22 mouse cellular contexts compared by ENCODE assay signal in the genomic region with DNA sequence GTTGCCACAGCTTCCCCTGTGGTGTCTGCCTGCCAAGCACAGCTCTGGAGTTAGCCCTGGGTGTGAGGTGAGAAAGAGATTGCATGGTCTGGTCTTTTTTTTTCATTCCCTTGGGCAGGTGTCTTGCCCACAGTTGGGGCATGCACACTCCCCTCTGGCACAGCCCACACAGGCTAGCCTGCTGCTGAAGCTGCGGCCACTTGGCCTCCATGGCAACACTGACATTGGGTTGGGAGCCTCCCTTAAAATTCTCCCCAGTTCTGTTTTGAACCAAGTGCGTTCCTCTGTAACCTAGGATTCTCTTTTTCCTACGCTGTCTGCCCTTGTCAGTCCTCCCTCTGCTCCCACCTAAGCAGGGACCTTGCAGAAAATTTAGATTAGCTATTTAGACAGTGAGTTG.
DNase-seq lines count a peak whose midpoint lies in the region; ATAC-seq and TF ChIP-seq lines count a peak whose summit lies in the region.
"Had no signal": no experiment of that assay in that cellular context is flagged by ENCODE, and none has a peak within 500 bp of the region (broad histone marks: within the 10 kb centered on the region; RNA-seq: fewer than 3 reads in every experiment).

No protein-coding gene starts in this region.

- TF ChIP-seq CTCF in lung, postnatal 0 days (IDR thresholded peaks at IDR 0.05) = no peak
- no peak for TF ChIP-seq CTCF in forebrain, postnatal 0 days (IDR thresholded peaks at IDR 0.05; ENCODE audit: low read depth)

- no peaks in the 10 kb centered on the region for H3K9me3 ChIP-seq in hindbrain, embryonic 14.5 days (ENCODE audit: control insufficient read depth, low read length)
- 0 out of 2 replicates have a peak, but pooled peaks cover 3% of the 10 kb centered on the region for H3K9me3 ChIP-seq in hindbrain, embryonic 10.5 days
- no peaks in the 10 kb centered on the region for H3K9me3 ChIP-seq in lung, embryonic 16.5 days (ENCODE audit: control insufficient read depth, low read length)
- H3K9me3 ChIP-seq in lung, postnatal 0 days (ENCODE audit: low read length) = no peaks in the 10 kb centered on the region
- no peaks in the 10 kb centered on the region for H3K9me3 ChIP-seq in forebrain, postnatal 0 days (ENCODE audit: low read length)
- no peaks in the 10 kb centered on the region for H3K9me3 ChIP-seq in midbrain, embryonic 16.5 days (replicated peaks; ENCODE audit: control insufficient read depth, low read length, poor library complexity, severe bottlenecking)
- H3K9me3 ChIP-seq: embryonic facial prominence, embryonic 13.5 days; G1E; heart, embryonic 15.5 days; kidney, embryonic 15.5 days; limb, embryonic 15.5 days; liver, embryonic 15.5 days had no signal

- no peaks in the 10 kb centered on the region for H3K27me3 ChIP-seq in hindbrain, embryonic 14.5 days (ENCODE audit: control insufficient read depth, insufficient read depth, low read length)
- H3K27me3 ChIP-seq in hindbrain, embryonic 10.5 days (ENCODE audit: insufficient read depth, poor library complexity, severe bottlenecking) = no peaks in the 10 kb centered on the region
- H3K27me3 ChIP-seq in lung, embryonic 16.5 days (ENCODE audit: control insufficient read depth, insufficient read depth, low read depth, low read length) = no peaks in the 10 kb centered on the region
- no peaks in the 10 kb centered on the region for H3K27me3 ChIP-seq in lung, postnatal 0 days (replicated peaks; ENCODE audit: insufficient read depth, low read length)
- no peaks in the 10 kb centered on the region for H3K27me3 ChIP-seq in forebrain, postnatal 0 days (ENCODE audit: insufficient read depth, low read length)
- no peaks in the 10 kb centered on the region for H3K27me3 ChIP-seq in midbrain, embryonic 16.5 days (ENCODE audit: control insufficient read depth, insufficient read depth, low read depth, low read length)
- H3K27me3 ChIP-seq: embryonic facial prominence, embryonic 13.5 days; heart, embryonic 15.5 days; kidney, embryonic 15.5 days; limb, embryonic 15.5 days; liver, embryonic 15.5 days had no signal

- H3K27ac ChIP-seq in hindbrain, embryonic 14.5 days = 0 out of 2 replicates have a peak overlapping the region, but pooled peaks have one; percentile 26
- no peak overlapping the region for H3K27ac ChIP-seq in hindbrain, embryonic 10.5 days
- H3K27ac ChIP-seq in lung, embryonic 16.5 days (ENCODE audit: low read length) = peak overlapping the region; percentile 54
- H3K27ac ChIP-seq in lung, postnatal 0 days (ENCODE audit: low read length) = no peak overlapping the region
- H3K27ac ChIP-seq in forebrain, postnatal 0 days (ENCODE audit: low read depth, low read length) = no peak overlapping the region
- H3K27ac ChIP-seq in midbrain, embryonic 16.5 days (ENCODE audit: low read length) = peak overlapping the region; percentile 49; the same call in 1 of the 2 replicates
- H3K27ac ChIP-seq: heart, adult 2 months; heart, embryonic 15.5 days; kidney, embryonic 15.5 days; limb, embryonic 15.5 days; liver, embryonic 15.5 days had no signal

- no peak for TF ChIP-seq EP300 in lung, postnatal 0 days (IDR thresholded peaks at IDR 0.05)

- peak; percentile 25; the same call in 1 of the 2 replicates for ATAC-seq in hindbrain, embryonic 14.5 days (ENCODE audit: low FRiP score)
- no peak for ATAC-seq in lung, embryonic 16.5 days (ENCODE audit: low read depth)
- ATAC-seq in lung, postnatal 0 days = no peak
- peak; percentile 23; the same call in 1 of the 2 replicates for ATAC-seq in forebrain, postnatal 0 days
- ATAC-seq in midbrain, embryonic 16.5 days = peak; percentile 33; the same call in 1 of the 2 replicates
- ATAC-seq: intestine, postnatal 0 days had no signal

- no peak overlapping the region for H3K4me3 ChIP-seq in hindbrain, embryonic 14.5 days (replicated peaks; ENCODE audit: low read length)
- H3K4me3 ChIP-seq in hindbrain, embryonic 10.5 days = no peak overlapping the region
- H3K4me3 ChIP-seq in lung, embryonic 16.5 days (ENCODE audit: low read length) = no peak overlapping the region
- H3K4me3 ChIP-seq in lung, postnatal 0 days (ENCODE audit: low read depth, low read length) = no peak overlapping the region
- no peak overlapping the region for H3K4me3 ChIP-seq in forebrain, postnatal 0 days (ENCODE audit: low read depth, low read length)
- no peak overlapping the region for H3K4me3 ChIP-seq in midbrain, embryonic 16.5 days (ENCODE audit: low read depth, low read length)
- H3K4me3 ChIP-seq: embryonic facial prominence, embryonic 13.5 days; heart, adult 2 months; heart, embryonic 15.5 days; kidney, embryonic 15.5 days; limb, embryonic 15.5 days; liver, embryonic 15.5 days had no signal

- H3K9ac ChIP-seq in hindbrain, embryonic 14.5 days = no peak overlapping the region
- no peak overlapping the region for H3K9ac ChIP-seq in lung, embryonic 16.5 days (ENCODE audit: low read length)
- no peak overlapping the region for H3K9ac ChIP-seq in lung, postnatal 0 days (replicated peaks; ENCODE audit: low read depth)
- no peak overlapping the region for H3K9ac ChIP-seq in forebrain, postnatal 0 days
- no peak overlapping the region for H3K9ac ChIP-seq in midbrain, embryonic 16.5 days (ENCODE audit: low read depth, low read length)
- H3K9ac ChIP-seq: embryonic facial prominence, embryonic 13.5 days; heart, embryonic 15.5 days; kidney, embryonic 15.5 days; limb, embryonic 15.5 days; liver, embryonic 15.5 days had no signal

- WGBS in hindbrain, embryonic 14.5 days = 29% methylated on average over 3 of the region's 3 CpGs
- 33% methylated on average over 3 of the region's 3 CpGs for WGBS in hindbrain, embryonic 10.5 days
- WGBS in lung, embryonic 16.5 days = 63% methylated on average over 3 of the region's 3 CpGs
- 58% methylated on average over 3 of the region's 3 CpGs for WGBS in lung, postnatal 0 days
- 27% methylated on average over 3 of the region's 3 CpGs for WGBS in forebrain, postnatal 0 days
- 24% methylated on average over 3 of the region's 3 CpGs for WGBS in midbrain, embryonic 16.5 days

- H3K4me1 ChIP-seq in hindbrain, embryonic 14.5 days (replicated peaks; ENCODE audit: control insufficient read depth, insufficient read depth, low read length) = peaks cover 4% of the 10 kb centered on the region; the same call in 1 of the 2 replicates
- peaks cover 18% of the 10 kb centered on the region for H3K4me1 ChIP-seq in hindbrain, embryonic 10.5 days (replicated peaks)
- peaks cover 24% of the 10 kb centered on the region for H3K4me1 ChIP-seq in lung, embryonic 16.5 days (replicated peaks; ENCODE audit: control insufficient read depth, insufficient read depth, low read length)
- no peaks in the 10 kb centered on the region for H3K4me1 ChIP-seq in lung, postnatal 0 days (ENCODE audit: insufficient read depth, low read depth, low read length)
- H3K4me1 ChIP-seq in forebrain, postnatal 0 days (ENCODE audit: insufficient read depth) = peaks cover 4% of the 10 kb centered on the region; the same call in 1 of the 2 replicates
- peaks cover 7% of the 10 kb centered on the region; the same call in 1 of the 2 replicates for H3K4me1 ChIP-seq in midbrain, embryonic 16.5 days (ENCODE audit: control insufficient read depth, insufficient read depth, low read length)
- H3K4me1 ChIP-seq: liver, embryonic 15.5 days had no signal

- no peak overlapping the region for H3K4me2 ChIP-seq in hindbrain, embryonic 14.5 days (replicated peaks)
- no peak overlapping the region for H3K4me2 ChIP-seq in lung, embryonic 16.5 days (ENCODE audit: low read depth, low read length)
- no peak overlapping the region for H3K4me2 ChIP-seq in lung, postnatal 0 days (replicated peaks; ENCODE audit: low read depth, low read length)
- H3K4me2 ChIP-seq in forebrain, postnatal 0 days (ENCODE audit: low read depth) = no peak overlapping the region
- no peak overlapping the region for H3K4me2 ChIP-seq in midbrain, embryonic 16.5 days (ENCODE audit: low read length)
- H3K4me2 ChIP-seq: embryonic facial prominence, embryonic 13.5 days; heart, embryonic 15.5 days; kidney, embryonic 15.5 days; limb, embryonic 15.5 days; liver, embryonic 15.5 days had no signal

- no peak for DNase-seq in hindbrain, embryonic 14.5 days (ENCODE audit: low spot score)
- DNase-seq in hindbrain, embryonic 10.5 days (ENCODE audit: low spot score) = no peak
- no peak for DNase-seq in lung, postnatal 0 days (ENCODE audit: low spot score)
- DNase-seq in forebrain, postnatal 0 days = no peak
- DNase-seq in T-cell, adult 2 months (ENCODE audit: low spot score) = no peak
- no peak for DNase-seq in adrenal gland, adult 18-20 months (ENCODE audit: low spot score in 2 of 2)
- DNase-seq: adrenal gland, postnatal 10 days; cerebellum, postnatal 14 days; gastrocnemius, postnatal 25 days; heart, adult 2 months; heart, postnatal 4 days; lung, postnatal 36 days; thymus, postnatal 14 days had no signal

- peaks cover 24% of the 10 kb centered on the region for H3K36me3 ChIP-seq in hindbrain, embryonic 14.5 days (replicated peaks; ENCODE audit: control insufficient read depth, insufficient read depth)
- peaks cover 29% of the 10 kb centered on the region for H3K36me3 ChIP-seq in hindbrain, embryonic 10.5 days
- 0 out of 2 replicates have a peak, but pooled peaks cover 2% of the 10 kb centered on the region for H3K36me3 ChIP-seq in lung, embryonic 16.5 days (ENCODE audit: control insufficient read depth, insufficient read depth, low read length)
- H3K36me3 ChIP-seq in lung, postnatal 0 days (ENCODE audit: insufficient read depth, low read length) = no peaks in the 10 kb centered on the region; the same call in 1 of the 2 replicates
- H3K36me3 ChIP-seq in forebrain, postnatal 0 days (ENCODE audit: insufficient read depth) = peaks cover 9% of the 10 kb centered on the region; the same call in 1 of the 2 replicates
- peaks cover 7% of the 10 kb centered on the region; the same call in 1 of the 2 replicates for H3K36me3 ChIP-seq in midbrain, embryonic 16.5 days (ENCODE audit: control insufficient read depth, insufficient read depth, low read length)
- H3K36me3 ChIP-seq: kidney, embryonic 15.5 days; liver, embryonic 15.5 days had no signal

Comparison
In these comparisons a context has a peak if more than half of its experiments do, and no peak if none do; other contexts are left out.
1. H3K27ac ChIP-seq: peak in hindbrain, embryonic 14.5 days (single experiment), lung, embryonic 16.5 days (single experiment) and midbrain, embryonic 16.5 days (single experiment); none in hindbrain, embryonic 10.5 days (single experiment), lung, postnatal 0 days (single experiment) and forebrain, postnatal 0 days (single experiment).
2. ATAC-seq: peak in hindbrain, embryonic 14.5 days (single experiment), forebrain, postnatal 0 days (single experiment) and midbrain, embryonic 16.5 days (single experiment); none in lung, embryonic 16.5 days (single experiment) and lung, postnatal 0 days (single experiment).